Mouse (Mus musculus) liver, postnatal 0 days (tissue): ENCODE results near the gene Bag2.

Experiments
- CTCF ChIP-seq: sonication (generic); IDR thresholded peaks from 2 replicates; pipeline ENCODE4 v1.5.1; 2016; ENCODE audit warnings: antibody characterized with exemption, low read depth
- EP300 ChIP-seq: IDR thresholded peaks from 2 replicates; pipeline ENCODE4 v1.6.1; 2016; ENCODE audit warnings: antibody characterized with exemption, low read depth, mild to moderate bottlenecking

- TF ChIP-seq CTCF (no peak), EP300 (no peak)
Observed at GRCm38 (mm10) chr1:33754089-33754488, 3.5 kb downstream of the Bag2 start.
